Mouse (Mus musculus): ENCODE results near the gene Wars2. TPM values are rescaled to one million over a fixed set of nuclear protein-coding genes. Genes with fewer than 3 reads are reported as not detected.

Wars2 gene
- polyA plus RNA-seq, 1 experiment from 2014 or later: 4.2 TPM

- H3K9me3 ChIP-seq (ENCODE audit: low read length): no peaks in the 10 kb centered on the region
- no peak overlapping the region for H3K27ac ChIP-seq (ENCODE audit: low read length)
- 7% methylated on average over 11 of the region's 11 CpGs for WGBS
- TF ChIP-seq EP300 (IDR thresholded peaks at IDR 0.05) (no peak), CTCF (IDR thresholded peaks at IDR 0.05) (no peak)
- H3K4me2 ChIP-seq (replicated peaks; ENCODE audit: low read depth, low read length): no peak overlapping the region
- peaks cover 81% of the 10 kb centered on the region for H3K27me3 ChIP-seq (replicated peaks; ENCODE audit: insufficient read depth, low read length)
- H3K9ac ChIP-seq (replicated peaks; ENCODE audit: low read depth): no peak overlapping the region
- ATAC-seq (no peak), DNase-seq (ENCODE audit: low spot score) (no peak)
- H3K36me3 ChIP-seq (ENCODE audit: insufficient read depth, low read length): no peaks in the 10 kb centered on the region
- H3K4me3 ChIP-seq (ENCODE audit: low read depth, low read length): no peak overlapping the region
- no peaks in the 10 kb centered on the region for H3K4me1 ChIP-seq (ENCODE audit: insufficient read depth, low read depth, low read length)
Observed at GRCm38 (mm10) chr3:99249551-99249870, 108.6 kb downstream of the Wars2 start.

- no peaks in the 10 kb centered on the region for H3K9me3 ChIP-seq (ENCODE audit: low read length)
- no peak overlapping the region for H3K4me2 ChIP-seq (replicated peaks; ENCODE audit: low read depth, low read length)
- no peaks in the 10 kb centered on the region for H3K36me3 ChIP-seq (ENCODE audit: insufficient read depth, low read length)
- TF ChIP-seq EP300 (IDR thresholded peaks at IDR 0.05) (no peak), CTCF (IDR thresholded peaks at IDR 0.05) (no peak)
- WGBS: under 1% methylated on average over 6 of the region's 6 CpGs
- no peak overlapping the region for H3K9ac ChIP-seq (replicated peaks; ENCODE audit: low read depth)
- H3K4me1 ChIP-seq (ENCODE audit: insufficient read depth, low read depth, low read length): no peaks in the 10 kb centered on the region
- DNase-seq (ENCODE audit: low spot score): no peak
- peaks cover 80% of the 10 kb centered on the region for H3K27me3 ChIP-seq (replicated peaks; ENCODE audit: insufficient read depth, low read length)
- H3K27ac ChIP-seq (ENCODE audit: low read length): no peak overlapping the region
- ATAC-seq: no peak
- no peak overlapping the region for H3K4me3 ChIP-seq (ENCODE audit: low read depth, low read length)
Observed at GRCm38 (mm10) chr3:99249906-99250305, 109.0 kb downstream of the Wars2 start.

- H3K36me3 ChIP-seq (ENCODE audit: insufficient read depth, low read length): no peaks in the 10 kb centered on the region
- TF ChIP-seq CTCF (IDR thresholded peaks at IDR 0.05) (no peak), EP300 (IDR thresholded peaks at IDR 0.05) (no peak)
- H3K4me3 ChIP-seq (ENCODE audit: low read depth, low read length): no peak overlapping the region
- ATAC-seq (no peak), DNase-seq (ENCODE audit: low spot score) (no peak)
- no peaks in the 10 kb centered on the region for H3K9me3 ChIP-seq (ENCODE audit: low read length)
- H3K27ac ChIP-seq (ENCODE audit: low read length): no peak overlapping the region
- H3K4me1 ChIP-seq (ENCODE audit: insufficient read depth, low read depth, low read length): no peaks in the 10 kb centered on the region
- WGBS: 22% methylated on average over 6 of the region's 6 CpGs
- no peak overlapping the region for H3K4me2 ChIP-seq (replicated peaks; ENCODE audit: low read depth, low read length)
- no peak overlapping the region for H3K9ac ChIP-seq (replicated peaks; ENCODE audit: low read depth)
- peaks cover 89% of the 10 kb centered on the region for H3K27me3 ChIP-seq (replicated peaks; ENCODE audit: insufficient read depth, low read length)
Observed at GRCm38 (mm10) chr3:99251271-99252165, 110.7 kb downstream of the Wars2 start.

DNA sequence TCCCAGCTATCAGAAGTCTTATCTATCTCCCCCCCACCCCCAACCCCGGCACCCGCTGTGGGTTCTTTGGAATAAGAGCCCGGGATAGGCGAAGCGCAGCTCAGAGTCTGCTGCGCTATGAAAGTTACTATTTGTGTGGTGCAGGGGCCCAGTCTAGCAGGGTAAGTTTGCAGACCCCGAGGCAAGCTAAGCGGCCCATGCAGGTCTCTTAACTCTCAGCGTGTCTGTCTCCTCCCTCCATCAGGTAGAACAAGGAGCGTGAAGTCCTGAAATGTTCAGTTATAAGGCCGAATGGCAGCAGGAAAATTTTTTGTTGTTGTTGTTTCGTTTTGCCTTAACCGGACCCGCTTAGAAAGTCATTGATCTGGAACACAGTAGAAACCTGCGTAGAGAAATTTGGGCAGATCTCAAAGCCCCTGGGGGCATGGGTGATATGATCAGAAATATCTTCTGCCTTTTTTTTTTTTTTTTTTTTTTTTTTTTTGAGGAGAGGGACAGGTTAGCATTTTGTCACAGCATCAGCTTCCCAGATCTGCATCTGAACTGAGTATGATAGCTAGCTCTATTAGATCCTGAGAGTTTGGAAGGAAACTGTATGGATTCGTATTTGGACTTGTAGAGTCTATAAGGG is 111.7 kb downstream of the Wars2 start:
- WGBS: 4% methylated on average over 16 of the region's 16 CpGs
- Histone ChIP-seq H3K4me3 (ENCODE audit: low read depth, low read length) (no peak overlapping the region), H3K4me2 (replicated peaks; ENCODE audit: low read depth, low read length) (0 out of 2 replicates have a peak overlapping the region, but pooled peaks have one; percentile 83), H3K27ac (ENCODE audit: low read length) (no peak overlapping the region), H3K9ac (replicated peaks; ENCODE audit: low read depth) (no peak overlapping the region), H3K36me3 (ENCODE audit: insufficient read depth, low read length) (no peaks in the 10 kb centered on the region), H3K9me3 (ENCODE audit: low read length) (no peaks in the 10 kb centered on the region), H3K27me3 (replicated peaks; ENCODE audit: insufficient read depth, low read length) (peaks cover 89% of the 10 kb centered on the region), H3K4me1 (ENCODE audit: insufficient read depth, low read depth, low read length) (no peaks in the 10 kb centered on the region)
- TF ChIP-seq CTCF (IDR thresholded peaks at IDR 0.05): no peak
- no peak for TF ChIP-seq EP300 (IDR thresholded peaks at IDR 0.05)
- no peak for DNase-seq (ENCODE audit: low spot score)
- no peak for ATAC-seq

- no peak for TF ChIP-seq EP300 (IDR thresholded peaks at IDR 0.05)
- TF ChIP-seq CTCF (IDR thresholded peaks at IDR 0.05): no peak
- H3K27ac ChIP-seq (ENCODE audit: low read length): no peak overlapping the region
- no peaks in the 10 kb centered on the region for H3K36me3 ChIP-seq (ENCODE audit: insufficient read depth, low read length)
- no peaks in the 10 kb centered on the region for H3K4me1 ChIP-seq (ENCODE audit: insufficient read depth, low read depth, low read length)
- H3K9ac ChIP-seq (replicated peaks; ENCODE audit: low read depth): no peak overlapping the region
- no peaks in the 10 kb centered on the region for H3K9me3 ChIP-seq (ENCODE audit: low read length)
- no peak for DNase-seq (ENCODE audit: low spot score)
- WGBS: 2% methylated on average over 12 of the region's 12 CpGs
- H3K4me2 ChIP-seq (replicated peaks; ENCODE audit: low read depth, low read length): peak overlapping the region; percentile 83
- ATAC-seq: no peak
- peak overlapping the region; percentile 47; the same call in 1 of the 2 replicates for H3K4me3 ChIP-seq (ENCODE audit: low read depth, low read length)
- H3K27me3 ChIP-seq (replicated peaks; ENCODE audit: insufficient read depth, low read length): peaks cover 89% of the 10 kb centered on the region
Observed at GRCm38 (mm10) chr3:99253092-99253488, 112.2 kb downstream of the Wars2 start.

DNA sequence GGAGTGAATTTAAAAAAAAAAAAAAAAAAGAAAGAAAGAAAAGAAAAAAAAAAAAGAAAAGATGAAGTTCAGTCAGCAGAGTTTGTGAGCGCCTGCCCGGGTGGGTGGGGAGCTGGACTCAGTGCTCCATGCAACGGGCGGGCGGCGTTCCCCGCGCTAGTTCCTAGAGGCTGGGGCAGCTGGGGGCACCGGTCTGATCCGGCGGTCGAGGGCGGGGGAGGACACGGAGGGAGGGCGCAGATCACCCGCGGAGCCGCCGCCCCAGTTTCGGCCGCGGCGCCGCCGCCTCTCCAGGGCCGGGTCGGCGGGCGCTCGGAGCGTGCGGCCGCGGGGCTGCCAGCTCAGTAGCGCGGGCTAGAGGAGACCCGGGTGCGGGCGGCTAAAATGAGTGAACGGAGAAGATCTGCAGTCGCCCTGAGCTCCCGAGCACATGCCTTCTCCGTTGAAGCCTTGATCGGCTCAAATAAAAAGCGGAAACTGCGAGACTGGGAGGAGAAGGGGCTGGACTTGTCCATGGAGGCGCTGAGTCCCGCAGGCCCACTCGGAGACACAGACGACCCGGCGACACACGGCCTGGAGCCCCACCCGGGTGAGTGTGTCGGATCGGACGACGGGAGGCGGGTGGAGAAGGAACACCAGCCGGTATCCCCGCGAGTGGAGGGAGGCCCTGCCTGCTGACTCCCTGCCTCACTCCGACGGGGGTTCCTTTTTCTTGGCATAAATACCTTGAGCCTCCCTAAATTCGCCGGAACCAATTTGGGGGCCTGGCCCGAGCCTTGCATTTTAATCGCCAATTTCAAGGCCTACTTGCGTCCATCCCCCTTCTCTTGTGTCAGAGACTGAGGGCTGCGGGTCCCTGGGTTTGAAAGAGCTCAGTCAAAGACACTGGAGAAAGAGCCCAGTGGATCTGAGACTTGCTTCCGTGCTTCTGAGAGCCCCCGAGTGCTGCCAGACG is 112.9 kb downstream of the Wars2 start:
- H3K36me3 ChIP-seq (ENCODE audit: insufficient read depth, low read length): no peaks in the 10 kb centered on the region
- no peak for DNase-seq (ENCODE audit: low spot score)
- no peak overlapping the region for H3K27ac ChIP-seq (ENCODE audit: low read length)
- H3K4me1 ChIP-seq (ENCODE audit: insufficient read depth, low read depth, low read length): no peaks in the 10 kb centered on the region
- no peaks in the 10 kb centered on the region for H3K9me3 ChIP-seq (ENCODE audit: low read length)
- peak overlapping the region; percentile 47 for H3K4me3 ChIP-seq (ENCODE audit: low read depth, low read length)
- no peak overlapping the region for H3K9ac ChIP-seq (replicated peaks; ENCODE audit: low read depth)
- WGBS: 3% methylated on average over 70 of the region's 73 CpGs
- peaks cover 88% of the 10 kb centered on the region for H3K27me3 ChIP-seq (replicated peaks; ENCODE audit: insufficient read depth, low read length)
- peak overlapping the region; percentile 83 for H3K4me2 ChIP-seq (replicated peaks; ENCODE audit: low read depth, low read length)
- peak; percentile 49 for ATAC-seq
- no peak for TF ChIP-seq EP300 (IDR thresholded peaks at IDR 0.05)
- TF ChIP-seq CTCF (IDR thresholded peaks at IDR 0.05): no peak

Measured in lung, postnatal 0 days (tissue).